8 mouse cellular contexts compared by ENCODE assay signal in the genomic region with DNA sequence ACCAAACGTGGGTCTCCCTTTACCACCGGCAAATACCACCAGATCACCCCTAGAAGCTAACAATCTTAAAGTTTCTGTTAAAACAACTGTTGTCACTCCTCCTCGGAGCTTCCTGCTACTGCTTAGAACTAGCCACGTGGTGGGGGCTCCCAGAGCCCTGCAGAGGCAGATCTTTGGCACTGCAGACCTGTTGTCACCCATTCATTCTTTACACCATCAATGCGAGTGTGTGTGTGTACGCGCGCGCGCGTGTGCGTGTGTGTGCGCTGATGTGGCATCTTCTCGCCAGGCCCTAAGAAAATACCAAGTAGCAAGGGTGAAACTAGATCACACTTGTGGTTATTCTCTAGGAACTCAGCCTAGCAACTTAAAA. TPM values are rescaled to one million over a fixed set of nuclear protein-coding genes. Genes with fewer than 3 reads are reported as not detected.
DNase-seq lines count a peak whose midpoint lies in the region; ATAC-seq and TF ChIP-seq lines count a peak whose summit lies in the region.

No protein-coding gene starts in this region.

- H3K27ac ChIP-seq in gastrocnemius, adult 2 months, result peak overlapping the region; percentile 94
- H3K27ac ChIP-seq in cerebellum, adult 2 months (ENCODE audit: insufficient read depth, low read length), result peak overlapping the region; percentile 96; the same call in 1 of the 2 replicates
- H3K27ac ChIP-seq in heart, embryonic 11.5 days (ENCODE audit: low read depth, low read length), result peak overlapping the region; percentile 97
- H3K27ac ChIP-seq in limb, embryonic 11.5 days (replicated peaks; ENCODE audit: low read depth, low read length), result no peak overlapping the region
- H3K27ac ChIP-seq in midbrain, embryonic 11.5 days (ENCODE audit: low read depth, low read length), result no peak overlapping the region

- intact Hi-C loops in gastrocnemius, adult 2 months (cut with DNase I), result loop anchor here (5.0 kb wide), 2 partner anchors 64 to 181 kb away; a partner anchor contains a TSS

- no peaks in the 10 kb centered on the region; the same call in 1 of the 2 replicates for H3K27me3 ChIP-seq in cerebellum, adult 2 months (ENCODE audit: control insufficient read depth, insufficient read depth, low read length)
- H3K27me3 ChIP-seq in heart, embryonic 11.5 days (ENCODE audit: control insufficient read depth, insufficient read depth, low read length), result no peaks in the 10 kb centered on the region
- H3K27me3 ChIP-seq in limb, embryonic 11.5 days (ENCODE audit: control insufficient read depth, insufficient read depth, low read length), result no peaks in the 10 kb centered on the region
- H3K27me3 ChIP-seq in midbrain, embryonic 11.5 days (ENCODE audit: control insufficient read depth, insufficient read depth, low read length), result no peaks in the 10 kb centered on the region

- H3K36me3 ChIP-seq in heart, embryonic 11.5 days (ENCODE audit: control insufficient read depth, insufficient read depth, low read length), result no peaks in the 10 kb centered on the region
- no peaks in the 10 kb centered on the region for H3K36me3 ChIP-seq in limb, embryonic 11.5 days (ENCODE audit: control insufficient read depth, insufficient read depth, low read length)
- no peaks in the 10 kb centered on the region for H3K36me3 ChIP-seq in midbrain, embryonic 11.5 days (ENCODE audit: control insufficient read depth, insufficient read depth, low read length)

- peak overlapping the region; percentile 74 for H3K4me2 ChIP-seq in heart, embryonic 11.5 days
- H3K4me2 ChIP-seq in limb, embryonic 11.5 days (ENCODE audit: low read depth, severe bottlenecking), result peak overlapping the region; percentile 65
- H3K4me2 ChIP-seq in midbrain, embryonic 11.5 days, result peak overlapping the region; percentile 72

- WGBS in cerebellum, adult 2 months, result 1% methylated on average over 14 of the region's 14 CpGs
- under 1% methylated on average over 14 of the region's 14 CpGs for WGBS in heart, embryonic 11.5 days (ENCODE audit: insufficient replicate concordance)
- 4% methylated on average over 14 of the region's 14 CpGs for WGBS in limb, embryonic 11.5 days
- WGBS in midbrain, embryonic 11.5 days, result 3% methylated on average over 14 of the region's 14 CpGs

- TF ChIP-seq CTCF in gastrocnemius, adult 2 months (IDR thresholded peaks at IDR 0.05), result no peak
- no peak for TF ChIP-seq CTCF in cerebellum, adult 2 months (IDR thresholded peaks at IDR 0.05; ENCODE audit: borderline replicate concordance, insufficient read depth, low read depth, low read length)

- no peak for TF ChIP-seq POLR2A in cerebellum, adult 2 months (IDR thresholded peaks at IDR 0.05; ENCODE audit: borderline replicate concordance, insufficient read depth, low read length)

- H3K9me3 ChIP-seq in heart, embryonic 11.5 days (replicated peaks; ENCODE audit: control insufficient read depth, low read length), result no peaks in the 10 kb centered on the region
- H3K9me3 ChIP-seq in limb, embryonic 11.5 days (ENCODE audit: control insufficient read depth, low read length), result no peaks in the 10 kb centered on the region
- no peaks in the 10 kb centered on the region for H3K9me3 ChIP-seq in midbrain, embryonic 11.5 days (ENCODE audit: control insufficient read depth, low read length)

- peak overlapping the region; percentile 98 for H3K9ac ChIP-seq in heart, embryonic 11.5 days (ENCODE audit: low read depth, low read length)
- H3K9ac ChIP-seq in limb, embryonic 11.5 days (ENCODE audit: low read length), result peak overlapping the region; percentile 98
- H3K9ac ChIP-seq in midbrain, embryonic 11.5 days (ENCODE audit: low read length), result peak overlapping the region; percentile 98

- peaks cover 3% of the 10 kb centered on the region for H3K4me1 ChIP-seq in cerebellum, adult 2 months (ENCODE audit: control insufficient read depth, insufficient read depth, low read length)
- H3K4me1 ChIP-seq in heart, embryonic 11.5 days (ENCODE audit: control insufficient read depth, insufficient read depth, low read length), result peaks cover 17% of the 10 kb centered on the region
- no peaks in the 10 kb centered on the region for H3K4me1 ChIP-seq in limb, embryonic 11.5 days (ENCODE audit: control insufficient read depth, insufficient read depth, low read length)
- H3K4me1 ChIP-seq in midbrain, embryonic 11.5 days (ENCODE audit: control insufficient read depth, insufficient read depth, low read length), result peaks cover 7% of the 10 kb centered on the region; the same call in 1 of the 2 replicates

- H3K4me3 ChIP-seq in gastrocnemius, adult 2 months, result peak overlapping the region; percentile 95
- peak overlapping the region; percentile 98 for H3K4me3 ChIP-seq in cerebellum, adult 2 months (replicated peaks; ENCODE audit: insufficient read depth, low read depth, low read length)
- H3K4me3 ChIP-seq in heart, embryonic 11.5 days (ENCODE audit: low read depth, low read length), result peak overlapping the region; percentile 91
- peak overlapping the region; percentile 72 for H3K4me3 ChIP-seq in limb, embryonic 11.5 days (ENCODE audit: low read depth, low read length)
- H3K4me3 ChIP-seq in midbrain, embryonic 11.5 days (ENCODE audit: low read depth, low read length), result peak overlapping the region; percentile 97

- no peak; the same call in 1 of the 2 replicates for ATAC-seq in heart, embryonic 11.5 days (replicated peaks; ENCODE audit: insufficient number of reproducible peaks, low FRiP score, low TSS enrichment)
- peak; percentile 55; the same call in 1 of the 2 replicates for ATAC-seq in limb, embryonic 11.5 days (ENCODE audit: insufficient number of reproducible peaks, low FRiP score, low TSS enrichment, low read depth)
- ATAC-seq in midbrain, embryonic 11.5 days (ENCODE audit: low FRiP score), result peak; percentile 53; the same call in 1 of the 2 replicates

- no peak for DNase-seq in gastrocnemius, adult 2 months
- DNase-seq in gastrocnemius, postnatal 25 days, result no peak
- DNase-seq in CD4-positive helper T cell, adult 2 months (ENCODE audit: low read depth, low spot score), result peak; percentile 74
- DNase-seq in cerebellum, adult 2 months, result no peak
- peak; percentile 61 for DNase-seq in limb, embryonic 11.5 days (ENCODE audit: low spot score)
- peak; percentile 94 for DNase-seq in midbrain, embryonic 11.5 days (ENCODE audit: low spot score, missing footprints)
- peak; percentile 31 to 44 for DNase-seq in thymus, adult 18-20 months

RNA-seq across cellular contexts. Expression of a gene that starts 3.9 kb away (rescaled TPM):
- total RNA-seq in gastrocnemius, adult 2 months (2021), result 10 to 100 TPM; 68.2 to 85.6 TPM
- 10 to 100 TPM; 72.4 to 77.8 TPM for total RNA-seq in gastrocnemius, postnatal 25 days (2021)
- polyA plus RNA-seq in cerebellum, adult 2 months (2012; rRNA removed), result 39.4 and 40.0 TPM in 2 replicates
- polyA plus RNA-seq in heart, embryonic 11.5 days (2014; fragmentation: Nextera tagmentation; extraction: Ambion mirVana), result 76.9 and 86.7 TPM in 2 replicates
- 100 and 102 TPM in 2 replicates for polyA plus RNA-seq in limb, embryonic 11.5 days (2014; fragmentation: Nextera tagmentation; extraction: Ambion mirVana)
- 101 and 105 TPM in 2 replicates for polyA plus RNA-seq in midbrain, embryonic 11.5 days (2014; fragmentation: Nextera tagmentation; extraction: Ambion mirVana)

Comparison
In these comparisons a context has a peak if more than half of its experiments do, and no peak if none do; other contexts are left out.
1. DNase-seq: peak in CD4-positive helper T cell, adult 2 months (single experiment), limb, embryonic 11.5 days (single experiment), midbrain, embryonic 11.5 days (single experiment) and thymus, adult 18-20 months (2 of 2); none in gastrocnemius, adult 2 months (single experiment), gastrocnemius, postnatal 25 days (single experiment) and cerebellum, adult 2 months (0 of 2).
2. H3K27ac ChIP-seq: peak in gastrocnemius, adult 2 months (single experiment), cerebellum, adult 2 months (single experiment) and heart, embryonic 11.5 days (single experiment); none in limb, embryonic 11.5 days (single experiment) and midbrain, embryonic 11.5 days (single experiment).
3. Peak in every context shown above with its lines, with median percentiles within 50 percentile points of each other: H3K4me3 ChIP-seq, H3K4me2 ChIP-seq and H3K9ac ChIP-seq.